Mouse (Mus musculus): Measurements from ENCODE around the gene Mtfr2.

GRCm38 (mm10) chr10:20347285-20348214, at the start of gene Mtfr2:
- TF ChIP-seq MAFK (IDR thresholded peaks at IDR 0.05; ENCODE audit: insufficient read depth, low read depth, low read length) (no peak), ZC3H11A (IDR thresholded peaks at IDR 0.05; ENCODE audit: borderline replicate concordance, low read depth, low read length) (no peak), CHD2 (IDR thresholded peaks at IDR 0.05; ENCODE audit: low read depth, low read length) (no peak), HCFC1 (IDR thresholded peaks at IDR 0.05; ENCODE audit: borderline replicate concordance, insufficient read depth, low read length) (no peak)

Measured in ES-E14 (cell line).